Comparison of ENCODE assay signal across 10 mouse cellular contexts in genomic region chr1:120006844-120007790, GRCm38 (mm10). TPM values are rescaled to one million over a fixed set of nuclear protein-coding genes. Genes with fewer than 3 reads are reported as not detected.
A peak's percentile ranks its signal among the peaks of the same experiment; 100 is the strongest.
DNase-seq lines count a peak whose midpoint lies in the region; ATAC-seq lines count a peak whose summit lies in the region.
"Had no signal": no experiment of that assay in that cellular context is flagged by ENCODE, and none has a peak within 500 bp of the region (broad histone marks: within the 10 kb centered on the region; RNA-seq: fewer than 3 reads in every experiment).

Gene Sctr, plus strand, starts transcription at chr1:120006894.

- H3K27me3 ChIP-seq in kidney, embryonic 15.5 days: peaks cover 33% of the 10 kb centered on the region
- peaks cover 8% of the 10 kb centered on the region for H3K27me3 ChIP-seq in hindbrain, embryonic 15.5 days
- H3K27me3 ChIP-seq in midbrain, embryonic 16.5 days (ENCODE audit: control insufficient read depth, insufficient read depth, low read depth, low read length): peaks cover 16% of the 10 kb centered on the region

- peak within 1 kb of the TSS; percentile 44 for H3K4me3 ChIP-seq in kidney, embryonic 15.5 days (replicated peaks)
- H3K4me3 ChIP-seq in hindbrain, embryonic 15.5 days: peak within 1 kb of the TSS; percentile 39
- peak within 1 kb of the TSS; percentile 46 for H3K4me3 ChIP-seq in midbrain, embryonic 16.5 days (ENCODE audit: low read depth, low read length)

- DNase-seq in kidney, adult 18-20 months: no peak
- no peak for DNase-seq in layer of hippocampus, adult 11-12 months (ENCODE audit: low spot score)
- no peak for DNase-seq in gastrocnemius, postnatal 4 days (ENCODE audit: low spot score in 2 of 2)
- DNase-seq in cerebellum, adult 9-10 months: no peak

- no peaks in the 10 kb centered on the region for H3K36me3 ChIP-seq in kidney, embryonic 15.5 days
- no peaks in the 10 kb centered on the region for H3K36me3 ChIP-seq in hindbrain, embryonic 15.5 days
- H3K36me3 ChIP-seq in midbrain, embryonic 16.5 days (ENCODE audit: control insufficient read depth, insufficient read depth, low read length): no peaks in the 10 kb centered on the region

- no peaks in the 10 kb centered on the region for H3K9me3 ChIP-seq in kidney, embryonic 15.5 days (replicated peaks)
- no peaks in the 10 kb centered on the region for H3K9me3 ChIP-seq in hindbrain, embryonic 15.5 days
- no peaks in the 10 kb centered on the region for H3K9me3 ChIP-seq in midbrain, embryonic 16.5 days (replicated peaks; ENCODE audit: control insufficient read depth, low read length, poor library complexity, severe bottlenecking)

- peak within 1 kb of the TSS; percentile 33 for H3K9ac ChIP-seq in kidney, embryonic 15.5 days
- peak within 1 kb of the TSS; percentile 28 for H3K9ac ChIP-seq in hindbrain, embryonic 15.5 days
- peak within 1 kb of the TSS; percentile 66 for H3K9ac ChIP-seq in midbrain, embryonic 16.5 days (ENCODE audit: low read depth, low read length)

- ATAC-seq in kidney, embryonic 15.5 days (replicated peaks; ENCODE audit: low FRiP score): peak; percentile 76
- ATAC-seq in common myeloid progenitor, adult 5-6 weeks (replicated peaks; ENCODE audit: low read depth, poor library complexity, severe bottlenecking): peak; percentile 35
- ATAC-seq in hindbrain, embryonic 15.5 days (ENCODE audit: low FRiP score, low read depth): peak; percentile 79
- peak; percentile 75 for ATAC-seq in midbrain, embryonic 16.5 days
- ATAC-seq: Patski had no signal

- H3K4me1 ChIP-seq in kidney, embryonic 15.5 days: peaks cover 16% of the 10 kb centered on the region
- H3K4me1 ChIP-seq in hindbrain, embryonic 15.5 days (replicated peaks): peaks cover 18% of the 10 kb centered on the region; the same call in 1 of the 2 replicates
- H3K4me1 ChIP-seq in midbrain, embryonic 16.5 days (ENCODE audit: control insufficient read depth, insufficient read depth, low read length): peaks cover 6% of the 10 kb centered on the region; the same call in 1 of the 2 replicates

- no peak within 1 kb of the TSS for H3K27ac ChIP-seq in kidney, embryonic 15.5 days
- no peak within 1 kb of the TSS for H3K27ac ChIP-seq in hindbrain, embryonic 15.5 days (replicated peaks)
- no peak within 1 kb of the TSS for H3K27ac ChIP-seq in midbrain, embryonic 16.5 days (ENCODE audit: low read length)

- 2% methylated on average over 38 of the region's 39 CpGs for WGBS in kidney, embryonic 15.5 days
- under 1% methylated on average over 39 of the region's 39 CpGs for WGBS in hindbrain, embryonic 15.5 days
- under 1% methylated on average over 39 of the region's 39 CpGs for WGBS in midbrain, embryonic 16.5 days

- peak within 1 kb of the TSS; percentile 85 for H3K4me2 ChIP-seq in kidney, embryonic 15.5 days
- peak within 1 kb of the TSS; percentile 76 for H3K4me2 ChIP-seq in hindbrain, embryonic 15.5 days
- peak within 1 kb of the TSS; percentile 89 for H3K4me2 ChIP-seq in midbrain, embryonic 16.5 days (ENCODE audit: low read length)

RNA-seq across cellular contexts. Expression of gene Sctr, which starts in this region (rescaled TPM):
- 0.63 and 1.2 TPM in 2 replicates for polyA plus RNA-seq in kidney, embryonic 15.5 days (2015; fragmentation: Nextera tagmentation; extraction: Ambion mirVana)
- not detected in 2 replicates for total RNA-seq in common myeloid progenitor, adult 5-6 weeks (2017)
- polyA plus RNA-seq in hindbrain, embryonic 15.5 days (2015; fragmentation: Nextera tagmentation; extraction: Ambion mirVana): 0.41 and 0.82 TPM in 2 replicates
- polyA plus RNA-seq in midbrain, embryonic 16.5 days (2015; fragmentation: Nextera tagmentation; extraction: Ambion mirVana): 0.63 and 1.0 TPM in 2 replicates
- total RNA-seq in gastrocnemius, postnatal 4 days (2021): 1 to 10 TPM; 2.0 to 2.4 TPM
- total RNA-seq: liver, adult 2 months had no signal
- polyA plus RNA-seq: liver, adult 2 months had no signal

Comparison
In these comparisons a context has a peak if more than half of its experiments do, and no peak if none do; other contexts are left out.
1. Peak in ATAC-seq in common myeloid progenitor, adult 5-6 weeks; RNA of the gene not detected or under 1 TPM.
2. Peak in ATAC-seq, H3K4me3 ChIP-seq, H3K9ac ChIP-seq and H3K4me2 ChIP-seq in hindbrain, embryonic 15.5 days; RNA of the gene not detected or under 1 TPM.